Mouse (Mus musculus) liver, embryonic 13.5 days (tissue): ENCODE measurements around the gene Zbtb45. TPM values are rescaled to one million over a fixed set of nuclear protein-coding genes. Genes with fewer than 3 reads are reported as not detected.
A peak's percentile ranks its signal among the peaks of the same experiment; 100 is the strongest.

Source experiments
- ATAC-seq: fragments of 200-750 bp; cut with Nextera tagmentation; 2 replicates; pipeline ENCODE4 v1.8.0; 2017; ENCODE audit warnings: low read depth, mild to moderate bottlenecking, moderate number of reproducible peaks, moderate library complexity
- DNase-seq: peaks from one replicate; pipeline ENCODE4 v3.0.0; 2022
- H3K27ac ChIP-seq: fragments of 300-500 bp; sonication (generic); 2 replicates; pipeline ENCODE4 v1.5.1; 2015; ENCODE audit warnings: moderate library complexity, mild to moderate bottlenecking, inconsistent platforms
- H3K27me3 ChIP-seq: fragments of 300-500 bp; sonication (generic); 2 replicates; pipeline ENCODE4 v1.6.1; 2015; ENCODE audit warnings: mild to moderate bottlenecking, inconsistent platforms
- H3K36me3 ChIP-seq: fragments of 300-500 bp; sonication (generic); 2 replicates; pipeline ENCODE4 v1.6.1; 2015; ENCODE audit warnings: mild to moderate bottlenecking, inconsistent platforms
- H3K4me1 ChIP-seq: fragments of 300-500 bp; sonication (generic); replicated peaks from 2 replicates; pipeline ENCODE4 v1.6.1; 2015; ENCODE audit warnings: inconsistent platforms
- H3K4me2 ChIP-seq: fragments of 300-500 bp; sonication (generic); 2 replicates; pipeline ENCODE4 v1.6.1; 2015; ENCODE audit warnings: inconsistent platforms, mild to moderate bottlenecking, moderate library complexity
- H3K4me3 ChIP-seq: fragments of 300-500 bp; sonication (generic); replicated peaks from 2 replicates; pipeline ENCODE4 v1.5.1; 2015; ENCODE audit warnings: mild to moderate bottlenecking, inconsistent platforms
- H3K9ac ChIP-seq: fragments of 300-500 bp; sonication (generic); 2 replicates; pipeline ENCODE4 v1.6.1; 2015; ENCODE audit warnings: mild to moderate bottlenecking, inconsistent platforms
- H3K9me3 ChIP-seq: fragments of 300-500 bp; sonication (generic); replicated peaks from 2 replicates; pipeline ENCODE4 v1.6.1; 2016; ENCODE audit warnings: inconsistent platforms
- WGBS: fragments of 180-500 bp; shearing (Covaris S2); methylation state at CpG from one replicate; pipeline ENCODE4 v1.1.7; 2015; ENCODE audit not compliant: insufficient replicate concordance; 5-methylcytosine and 5-hydroxymethylcytosine counted together
- polyA plus RNA-seq: library from polyadenylated mRNA; unstranded; fragments of >200 nt; fragmentation: Nextera tagmentation; extraction: Ambion mirVana; gene quantifications from 2 replicates; pipeline ENCODE4 v1.2.1, GENCODE M21; 2015

Zbtb45 gene
- polyA plus RNA-seq, 1 experiment from 2014 or later = 14.4 TPM

DNA sequence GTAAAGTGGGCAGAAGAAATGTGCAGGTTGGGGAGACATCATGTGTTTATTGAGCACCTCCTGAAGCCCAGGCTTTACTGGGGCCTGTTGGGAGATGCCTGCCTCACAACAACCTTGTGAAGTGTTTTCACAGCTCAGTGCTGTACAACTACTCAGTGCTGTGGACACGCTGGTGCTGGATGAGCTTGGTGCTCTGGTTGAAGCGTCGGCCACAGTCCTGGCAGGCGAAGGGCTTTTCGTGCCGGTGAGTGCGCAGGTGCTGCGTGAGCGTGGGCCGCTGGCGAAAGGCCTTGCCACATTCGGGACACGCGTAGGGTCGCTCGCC, 33.2 kb upstream of the Zbtb45 start:
- DNase-seq (no peak), ATAC-seq (no peak)
- Histone ChIP-seq H3K27me3 (peaks cover 53% of the 10 kb centered on the region), H3K9ac (no peak overlapping the region), H3K9me3 (0 out of 2 replicates have a peak, but pooled peaks cover 6% of the 10 kb centered on the region), H3K4me3 (peak overlapping the region; percentile 53), H3K4me2 (peak overlapping the region; percentile 70), H3K27ac (no peak overlapping the region), H3K4me1 (peaks cover 38% of the 10 kb centered on the region), H3K36me3 (no peaks in the 10 kb centered on the region)
- 52% methylated on average over 16 of the region's 16 CpGs for WGBS

DNA sequence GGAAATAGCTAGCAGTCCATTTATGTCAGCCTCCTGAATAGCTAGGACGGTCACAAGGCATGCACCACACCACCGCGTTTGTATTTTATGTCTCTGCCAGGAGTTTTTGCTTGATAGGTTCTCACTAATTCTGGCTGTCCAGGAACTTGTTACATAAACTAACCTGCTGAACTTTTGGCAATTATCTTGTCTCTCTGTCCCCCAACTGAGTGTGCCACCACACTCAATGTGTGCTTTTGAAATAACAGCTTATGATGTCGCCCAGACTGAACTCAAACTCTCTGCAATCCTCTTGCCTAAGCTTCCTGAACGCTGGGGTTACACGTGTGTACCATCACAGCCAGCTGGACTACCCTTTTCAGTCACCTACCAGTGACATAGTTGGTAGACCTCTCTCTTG, 32.7 kb upstream of the Zbtb45 start:
- peaks cover 53% of the 10 kb centered on the region for H3K27me3 ChIP-seq
- DNase-seq (no peak), ATAC-seq (no peak)

DNA sequence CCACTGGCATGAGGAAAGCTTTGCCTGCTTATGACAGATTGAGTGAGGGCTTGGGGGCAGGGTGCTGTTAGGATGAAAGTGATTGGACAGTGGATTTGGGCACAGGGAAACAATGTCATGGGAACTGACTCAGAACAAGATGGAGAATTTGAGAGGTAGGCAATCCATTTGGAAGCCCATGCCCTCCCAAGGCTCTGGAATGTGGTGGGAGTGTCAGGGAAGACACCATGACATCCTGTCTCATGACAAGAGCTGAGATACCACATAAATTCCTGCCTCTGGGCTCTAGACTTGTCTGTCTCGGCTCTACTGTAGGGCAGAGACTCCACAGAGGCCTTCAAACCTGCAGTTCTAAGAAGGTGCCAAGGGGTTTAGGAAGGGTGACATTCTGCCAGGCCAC, 31.4 kb upstream of the Zbtb45 start:
- Histone ChIP-seq H3K4me1 (peaks cover 46% of the 10 kb centered on the region), H3K9me3 (0 out of 2 replicates have a peak, but pooled peaks cover 6% of the 10 kb centered on the region), H3K4me2 (no peak overlapping the region), H3K4me3 (no peak overlapping the region), H3K27ac (no peak overlapping the region), H3K9ac (0 out of 2 replicates have a peak overlapping the region, but pooled peaks have one; percentile 26), H3K27me3 (peaks cover 53% of the 10 kb centered on the region), H3K36me3 (peaks cover 1% of the 10 kb centered on the region)
- no peak for DNase-seq
- 55% methylated on average over 1 of the region's 1 CpGs for WGBS
- no peak for ATAC-seq

More for the DNA sequence above, 32.7 kb upstream of the Zbtb45 start:
- Histone ChIP-seq H3K4me3 (no peak overlapping the region), H3K9me3 (0 out of 2 replicates have a peak, but pooled peaks cover 6% of the 10 kb centered on the region), H3K4me2 (no peak overlapping the region), H3K36me3 (no peaks in the 10 kb centered on the region), H3K9ac (no peak overlapping the region), H3K4me1 (peaks cover 38% of the 10 kb centered on the region), H3K27ac (no peak overlapping the region)
- WGBS = 72% methylated on average over 6 of the region's 6 CpGs

DNA sequence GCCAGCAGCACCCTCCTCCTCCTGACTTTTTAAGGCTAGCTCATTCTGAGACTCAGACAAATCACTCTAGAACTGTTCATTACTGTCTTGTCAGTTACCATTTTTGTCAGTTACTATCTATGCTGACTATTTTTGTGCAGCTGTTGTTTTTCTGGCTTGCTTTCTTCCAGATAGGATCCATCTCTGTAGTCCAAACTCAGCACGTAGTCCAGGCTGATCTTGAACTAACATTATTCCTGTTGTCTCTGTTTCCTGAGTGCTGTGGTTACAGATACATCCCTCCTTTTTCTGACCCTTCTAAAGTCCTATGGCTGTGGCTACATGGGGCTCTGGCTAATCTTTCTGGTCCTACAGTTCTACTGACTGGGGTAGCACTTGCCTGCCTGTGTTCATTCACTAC, 29.3 kb upstream of the Zbtb45 start:
- peak overlapping the region; percentile 97 for H3K9ac ChIP-seq
- 0 out of 2 replicates have a peak, but pooled peaks cover 6% of the 10 kb centered on the region for H3K9me3 ChIP-seq
- WGBS = 19% methylated on average over 1 of the region's 1 CpGs

DNA sequence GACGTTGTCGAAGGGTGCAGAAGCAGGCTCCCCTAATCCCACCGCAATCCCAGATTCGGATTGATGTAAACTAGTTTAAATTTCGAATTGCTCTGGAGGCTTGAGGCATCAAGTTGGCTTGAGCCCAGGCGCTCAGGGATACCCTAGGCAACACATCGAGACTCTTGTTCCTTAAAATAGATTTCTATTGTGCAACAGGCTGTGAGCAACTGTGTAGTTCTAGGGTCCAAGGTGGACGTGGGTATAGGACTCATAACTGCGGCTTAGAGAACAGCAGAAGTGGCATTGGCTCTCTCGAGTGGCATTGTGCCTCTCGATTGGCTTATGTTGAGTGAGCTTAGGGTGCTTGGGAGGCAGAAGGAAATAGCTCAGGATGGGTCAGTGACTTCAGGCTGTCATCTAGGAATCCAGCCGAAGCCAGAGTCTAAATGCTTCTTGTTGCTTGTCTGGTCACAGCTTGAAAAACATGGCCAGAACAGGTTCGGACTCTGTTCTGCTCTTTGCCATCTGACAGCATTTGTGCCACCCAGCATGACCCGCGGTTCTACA, 28.9 kb upstream of the Zbtb45 start:
- H3K27ac ChIP-seq = peak overlapping the region; percentile 97
- peaks cover 54% of the 10 kb centered on the region for H3K4me1 ChIP-seq
- H3K36me3 ChIP-seq = peaks cover 15% of the 10 kb centered on the region
- 11% methylated on average over 15 of the region's 15 CpGs for WGBS
- no peak for DNase-seq
- H3K27me3 ChIP-seq = peaks cover 31% of the 10 kb centered on the region
- peak overlapping the region; percentile 74 for H3K4me2 ChIP-seq
- peak overlapping the region; percentile 86 for H3K4me3 ChIP-seq
- ATAC-seq = no peak
- peak overlapping the region; percentile 97 for H3K9ac ChIP-seq
- 0 out of 2 replicates have a peak, but pooled peaks cover 6% of the 10 kb centered on the region for H3K9me3 ChIP-seq

More for the DNA sequence above, 29.3 kb upstream of the Zbtb45 start:
- Histone ChIP-seq H3K27ac (peak overlapping the region; percentile 97), H3K4me3 (peak overlapping the region; percentile 86), H3K27me3 (peaks cover 36% of the 10 kb centered on the region), H3K36me3 (peaks cover 15% of the 10 kb centered on the region), H3K4me1 (peaks cover 55% of the 10 kb centered on the region), H3K4me2 (peak overlapping the region; percentile 74)
- ATAC-seq (no peak), DNase-seq (no peak)

DNA sequence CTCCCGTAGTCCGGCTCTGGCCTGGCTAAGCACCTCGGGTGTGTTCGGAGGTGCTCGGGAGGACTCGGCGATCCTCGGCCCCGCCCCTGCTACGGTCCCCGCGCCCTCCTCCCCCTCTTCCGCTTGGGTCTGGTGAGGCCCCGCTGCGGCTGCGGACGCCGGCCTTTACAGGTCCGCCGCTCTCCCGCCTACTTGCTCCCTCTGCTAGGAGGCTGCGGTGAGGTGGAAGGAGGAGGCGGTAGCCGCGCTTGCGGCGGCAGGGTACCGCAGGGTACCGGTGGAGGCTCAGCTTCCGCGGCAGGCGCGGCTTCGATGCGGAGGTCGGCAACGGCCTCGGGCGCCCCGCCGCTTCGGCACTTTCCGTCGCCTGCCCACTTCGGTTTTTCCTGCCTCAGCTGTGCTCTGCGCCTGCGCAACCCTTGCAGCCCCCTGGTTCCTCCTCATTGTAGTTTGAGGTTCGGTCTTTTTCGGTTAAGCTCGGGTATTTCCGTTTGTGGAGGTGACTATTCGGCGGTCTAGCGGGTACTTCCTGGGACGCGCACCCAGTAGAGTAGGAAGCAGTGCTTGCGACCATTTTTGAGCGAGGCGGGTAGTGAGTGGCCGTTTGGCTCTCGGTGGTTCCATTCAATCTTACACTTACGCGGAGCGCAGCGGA, 28.2 kb upstream of the Zbtb45 start, which contains the start of gene Ube2m:
TSS of gene Ube2m (minus strand) at position 375 of the 655 bp plus-strand sequence.
- WGBS = under 1% methylated on average over 64 of the region's 65 CpGs
- H3K36me3 ChIP-seq = peaks cover 22% of the 10 kb centered on the region
- peak within 1 kb of the TSS; percentile 97 for H3K9ac ChIP-seq
- DNase-seq (peak; percentile 93), ATAC-seq (peak; percentile 87)
- peaks cover 56% of the 10 kb centered on the region for H3K4me1 ChIP-seq
- H3K27ac ChIP-seq = peak within 1 kb of the TSS; percentile 97
- peak within 1 kb of the TSS; percentile 74 for H3K4me2 ChIP-seq
- H3K9me3 ChIP-seq = 0 out of 2 replicates have a peak, but pooled peaks cover 3% of the 10 kb centered on the region
- H3K4me3 ChIP-seq = peak within 1 kb of the TSS; percentile 86
- H3K27me3 ChIP-seq = peaks cover 25% of the 10 kb centered on the region

DNA sequence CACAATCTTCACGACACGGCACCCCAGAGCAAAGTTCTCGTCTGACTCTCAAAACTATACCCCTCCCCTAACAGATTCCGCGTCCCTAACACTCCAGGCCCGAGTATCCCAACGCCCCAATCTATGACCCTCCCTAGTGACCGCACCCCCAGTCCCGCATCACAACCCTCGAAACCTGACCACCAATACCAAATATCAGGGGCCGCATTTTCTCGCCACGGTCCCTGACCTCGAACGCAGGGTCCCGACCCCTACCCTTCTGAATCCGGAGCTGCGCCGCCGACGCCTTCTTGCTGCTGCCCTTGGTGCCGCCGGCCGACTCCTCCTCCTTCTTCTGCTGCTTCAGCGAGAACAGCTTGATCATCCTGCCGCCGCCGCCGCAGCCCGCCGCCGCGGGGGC, 27.5 kb upstream of the Zbtb45 start:
- Histone ChIP-seq H3K4me1 (peaks cover 62% of the 10 kb centered on the region), H3K36me3 (peaks cover 29% of the 10 kb centered on the region), H3K9me3 (no peaks in the 10 kb centered on the region), H3K27ac (peak overlapping the region; percentile 97), H3K27me3 (peaks cover 18% of the 10 kb centered on the region), H3K4me3 (peak overlapping the region; percentile 86), H3K9ac (peak overlapping the region; percentile 97), H3K4me2 (peak overlapping the region; percentile 74)
- under 1% methylated on average over 32 of the region's 33 CpGs for WGBS
- DNase-seq (no peak), ATAC-seq (peak; percentile 14)

DNA sequence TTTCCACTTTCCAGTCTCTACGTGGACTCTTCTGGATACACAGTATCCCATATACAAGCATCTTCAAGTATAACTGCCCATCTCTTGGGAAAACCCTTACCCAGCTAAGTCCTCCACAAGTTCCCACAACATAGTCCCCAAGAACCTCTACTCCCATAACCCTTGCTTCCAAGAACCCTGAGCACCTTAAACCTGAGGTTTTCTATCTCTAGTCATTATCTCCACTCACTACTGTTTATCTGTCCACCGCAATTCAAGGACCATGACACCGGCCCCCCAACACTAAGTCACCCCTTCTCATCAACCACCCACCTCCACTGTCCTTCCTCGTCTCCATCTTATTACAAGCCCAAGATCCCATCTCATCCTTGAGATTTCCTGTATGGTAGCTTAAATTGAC, 27.0 kb upstream of the Zbtb45 start:
- DNase-seq = no peak
- WGBS = 28% methylated on average over 4 of the region's 4 CpGs
- Histone ChIP-seq H3K4me2 (peak overlapping the region; percentile 74), H3K4me3 (peak overlapping the region; percentile 86), H3K27ac (peak overlapping the region; percentile 97), H3K36me3 (peaks cover 34% of the 10 kb centered on the region), H3K27me3 (peaks cover 12% of the 10 kb centered on the region), H3K9ac (peak overlapping the region; percentile 97), H3K4me1 (peaks cover 66% of the 10 kb centered on the region), H3K9me3 (no peaks in the 10 kb centered on the region)
- no peak for ATAC-seq

DNA sequence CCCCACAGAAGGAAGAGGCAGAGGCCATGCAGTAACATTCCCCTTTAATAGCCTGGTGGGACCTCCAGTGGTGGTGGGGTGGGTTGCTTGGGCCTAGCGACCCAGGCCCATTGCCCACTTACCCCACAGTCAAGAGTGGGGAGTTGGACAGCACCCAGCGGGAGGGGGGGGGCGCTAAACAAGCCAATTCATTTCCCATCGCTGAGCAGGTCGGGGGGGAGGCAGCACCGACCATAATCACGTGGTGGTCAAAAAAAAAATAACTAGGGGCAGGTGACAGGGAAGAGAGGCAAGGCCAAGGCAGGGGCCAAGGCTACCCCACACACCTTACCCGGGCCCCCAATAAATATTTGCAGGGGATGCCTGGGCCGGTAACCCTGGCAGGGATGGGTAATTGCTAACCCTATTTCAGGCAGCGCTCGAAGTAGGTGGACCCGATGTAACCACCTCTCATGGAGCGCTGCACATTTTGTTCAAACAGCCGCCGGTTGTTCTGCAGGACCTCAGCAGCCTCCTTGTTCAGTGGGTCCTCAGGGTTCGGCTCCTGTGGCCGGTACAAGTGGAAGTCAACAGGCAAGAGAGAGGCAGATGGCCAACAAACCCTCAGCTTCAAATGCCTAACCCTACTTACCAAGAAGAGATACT, 25.5 kb upstream of the Zbtb45 start:
- H3K4me1 ChIP-seq = peaks cover 63% of the 10 kb centered on the region
- peak overlapping the region; percentile 74 for H3K4me2 ChIP-seq
- 79% methylated on average over 16 of the region's 17 CpGs for WGBS
- H3K9me3 ChIP-seq = no peaks in the 10 kb centered on the region
- H3K27me3 ChIP-seq = no peaks in the 10 kb centered on the region
- no peak for DNase-seq
- no peak for ATAC-seq
- H3K36me3 ChIP-seq = peaks cover 49% of the 10 kb centered on the region
- H3K4me3 ChIP-seq = peak overlapping the region; percentile 78
- H3K27ac ChIP-seq = peak overlapping the region; percentile 97
- H3K9ac ChIP-seq = peak overlapping the region; percentile 88

DNA sequence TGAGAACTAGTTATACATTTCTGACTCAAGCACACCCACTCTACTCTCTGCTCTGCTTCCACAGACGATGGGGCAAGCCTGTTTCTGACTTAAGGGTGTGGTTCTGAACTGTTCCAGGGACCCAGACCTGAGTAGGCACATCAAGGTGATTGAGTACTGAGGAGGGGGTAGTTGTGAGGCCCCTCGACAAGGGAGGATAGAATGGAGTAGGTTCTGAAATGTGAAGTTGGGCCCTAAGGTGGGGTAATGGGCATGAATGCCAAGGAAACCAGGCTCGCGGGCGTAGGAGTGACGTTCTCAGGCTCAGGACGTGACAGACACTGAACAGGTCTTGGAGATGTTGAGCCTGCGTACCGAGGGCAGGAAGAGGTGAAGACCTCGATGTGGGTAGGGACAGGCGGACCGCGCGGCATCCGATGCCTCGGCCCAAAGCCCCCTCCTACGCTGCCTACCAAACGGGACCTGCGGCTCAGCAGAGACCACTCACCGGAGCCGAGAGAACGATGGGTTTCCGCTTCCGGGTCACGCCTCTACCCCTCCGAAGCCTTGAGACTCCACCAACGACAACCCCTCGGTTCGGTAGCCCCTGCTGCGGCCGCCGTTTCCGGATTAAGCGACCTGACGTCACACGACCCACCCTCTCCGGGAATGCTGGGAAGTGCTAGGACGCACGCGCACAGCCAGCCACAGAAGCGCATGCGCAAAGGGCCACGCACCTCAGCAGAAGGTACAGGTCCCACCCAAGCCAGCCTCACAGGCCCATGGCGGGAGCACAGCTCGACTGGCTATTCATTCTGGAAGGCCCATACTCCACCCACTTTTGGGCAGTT, 24.5 kb upstream of the Zbtb45 start, which contains the start of gene Chmp2a:
TSS of gene Chmp2a (minus strand) at position 660 of the 830 bp plus-strand sequence.
- Histone ChIP-seq H3K9ac (peak within 1 kb of the TSS; percentile 88), H3K4me2 (peak within 1 kb of the TSS; percentile 74), H3K27me3 (no peaks in the 10 kb centered on the region), H3K27ac (peak within 1 kb of the TSS; percentile 97), H3K4me3 (peak within 1 kb of the TSS; percentile 78), H3K9me3 (no peaks in the 10 kb centered on the region), H3K36me3 (peaks cover 59% of the 10 kb centered on the region), H3K4me1 (peaks cover 54% of the 10 kb centered on the region)
- DNase-seq (peak; percentile 96), ATAC-seq (peak; percentile 76)
- under 1% methylated on average over 45 of the region's 45 CpGs for WGBS
